Mouse (Mus musculus): Measurements from ENCODE around the gene Rfx2. TPM values are rescaled to one million over a fixed set of nuclear protein-coding genes. Genes with fewer than 3 reads are reported as not detected.
A peak's percentile ranks its signal among the peaks of the same experiment; 100 is the strongest.

Rfx2 gene
- polyA plus RNA-seq, 1 experiment = 0.86 TPM

- TF ChIP-seq CTCF (IDR thresholded peaks at IDR 0.05; ENCODE audit: borderline replicate concordance, insufficient read depth, low read length) (no peak), POLR2A (IDR thresholded peaks at IDR 0.05; ENCODE audit: low read depth, low read length) (no peak)
- Histone ChIP-seq H3K4me1 (ENCODE audit: control insufficient read depth, insufficient read depth, low read length) (no peaks in the 10 kb centered on the region), H3K4me3 (ENCODE audit: insufficient read depth, low read length) (no peak overlapping the region), H3K27ac (ENCODE audit: insufficient read depth, low read length) (no peak overlapping the region)
Measured at GRCm38 (mm10) chr17:56767531-56768135, 63.2 kb downstream of the Rfx2 start.

- Histone ChIP-seq H3K4me3 (ENCODE audit: insufficient read depth, low read length) (no peak overlapping the region), H3K27ac (ENCODE audit: insufficient read depth, low read length) (no peak overlapping the region), H3K4me1 (ENCODE audit: control insufficient read depth, insufficient read depth, low read length) (no peaks in the 10 kb centered on the region; the same call in 1 of the 2 replicates)
- no peak for TF ChIP-seq POLR2A (IDR thresholded peaks at IDR 0.05; ENCODE audit: low read depth, low read length)
- TF ChIP-seq CTCF (IDR thresholded peaks at IDR 0.05; ENCODE audit: borderline replicate concordance, insufficient read depth, low read length) = no peak
Measured at GRCm38 (mm10) chr17:56766631-56767405, 64.0 kb downstream of the Rfx2 start.

- Histone ChIP-seq H3K4me3 (ENCODE audit: insufficient read depth, low read length) (peak overlapping the region; percentile 81), H3K27ac (ENCODE audit: insufficient read depth, low read length) (no peak overlapping the region), H3K4me1 (ENCODE audit: control insufficient read depth, insufficient read depth, low read length) (no peaks in the 10 kb centered on the region; the same call in 1 of the 2 replicates)
- TF ChIP-seq CTCF (IDR thresholded peaks at IDR 0.05; ENCODE audit: borderline replicate concordance, insufficient read depth, low read length) (no peak), POLR2A (IDR thresholded peaks at IDR 0.05; ENCODE audit: low read depth, low read length) (no peak; the same call in 1 of the 2 replicates)
Measured at GRCm38 (mm10) chr17:56765431-56765830, 65.4 kb downstream of the Rfx2 start.

GRCm38 (mm10) chr17:56764474-56765354 is 66.1 kb downstream of the Rfx2 start, which contains the start of gene Dus3l:
TSS of gene Dus3l (plus strand) at chr17:56764757.
- peak; percentile 61 for TF ChIP-seq POLR2A (IDR thresholded peaks at IDR 0.05; ENCODE audit: low read depth, low read length)
- TF ChIP-seq CTCF (IDR thresholded peaks at IDR 0.05; ENCODE audit: borderline replicate concordance, insufficient read depth, low read length) = no peak
- Histone ChIP-seq H3K4me1 (ENCODE audit: control insufficient read depth, insufficient read depth, low read length) (no peaks in the 10 kb centered on the region; the same call in 1 of the 2 replicates), H3K4me3 (ENCODE audit: insufficient read depth, low read length) (peak within 1 kb of the TSS; percentile 81), H3K27ac (ENCODE audit: insufficient read depth, low read length) (peak within 1 kb of the TSS; percentile 92)

- no peak overlapping the region for H3K27ac ChIP-seq (ENCODE audit: insufficient read depth, low read length)
- peak overlapping the region; percentile 81; the same call in 1 of the 2 replicates for H3K4me3 ChIP-seq (ENCODE audit: insufficient read depth, low read length)
- H3K4me1 ChIP-seq (ENCODE audit: control insufficient read depth, insufficient read depth, low read length) = no peaks in the 10 kb centered on the region; the same call in 1 of the 2 replicates
- TF ChIP-seq CTCF (IDR thresholded peaks at IDR 0.05; ENCODE audit: borderline replicate concordance, insufficient read depth, low read length) (no peak), POLR2A (IDR thresholded peaks at IDR 0.05; ENCODE audit: low read depth, low read length) (no peak)
Measured at GRCm38 (mm10) chr17:56763741-56764250, 67.0 kb downstream of the Rfx2 start.

- Histone ChIP-seq H3K4me1 (ENCODE audit: control insufficient read depth, insufficient read depth, low read length) (no peaks in the 10 kb centered on the region; the same call in 1 of the 2 replicates), H3K4me3 (ENCODE audit: insufficient read depth, low read length) (no peak overlapping the region), H3K27ac (ENCODE audit: insufficient read depth, low read length) (no peak overlapping the region)
- peak; percentile 63; the same call in 1 of the 2 replicates for TF ChIP-seq CTCF (IDR thresholded peaks at IDR 0.05; ENCODE audit: borderline replicate concordance, insufficient read depth, low read length)
- no peak for TF ChIP-seq POLR2A (IDR thresholded peaks at IDR 0.05; ENCODE audit: low read depth, low read length)
Measured at GRCm38 (mm10) chr17:56762769-56763731, 67.8 kb downstream of the Rfx2 start.

- H3K27ac ChIP-seq (ENCODE audit: insufficient read depth, low read length) = no peak overlapping the region
- H3K4me3 ChIP-seq (ENCODE audit: insufficient read depth, low read length) = peak overlapping the region; percentile 29
- no peak for TF ChIP-seq CTCF (IDR thresholded peaks at IDR 0.05; ENCODE audit: borderline replicate concordance, insufficient read depth, low read length)
- peak; percentile 70 for TF ChIP-seq POLR2A (IDR thresholded peaks at IDR 0.05; ENCODE audit: low read depth, low read length)
- H3K4me1 ChIP-seq (ENCODE audit: control insufficient read depth, insufficient read depth, low read length) = no peaks in the 10 kb centered on the region; the same call in 1 of the 2 replicates
Measured at GRCm38 (mm10) chr17:56761991-56762410, 68.8 kb downstream of the Rfx2 start.

- Histone ChIP-seq H3K27ac (ENCODE audit: insufficient read depth, low read length) (no peak overlapping the region), H3K4me1 (ENCODE audit: control insufficient read depth, insufficient read depth, low read length) (no peaks in the 10 kb centered on the region; the same call in 1 of the 2 replicates)
- TF ChIP-seq POLR2A (IDR thresholded peaks at IDR 0.05; ENCODE audit: low read depth, low read length) (no peak), CTCF (IDR thresholded peaks at IDR 0.05; ENCODE audit: borderline replicate concordance, insufficient read depth, low read length) (no peak)
Measured at GRCm38 (mm10) chr17:56761077-56761476, 69.7 kb downstream of the Rfx2 start.

More at GRCm38 (mm10) chr17:56761077-56761476, 69.7 kb downstream of the Rfx2 start:
- H3K4me3 ChIP-seq (ENCODE audit: insufficient read depth, low read length) = no peak overlapping the region
